Mouse (Mus musculus): ENCODE measurements around the gene Dpp9. TPM values are rescaled to one million over a fixed set of nuclear protein-coding genes. Genes with fewer than 3 reads are reported as not detected.

The Dpp9 gene
- total and polyA plus RNA-seq, 2 experiments = 10.7 to 55.4 TPM

GRCm38 (mm10) chr17:56219805-56220204, 1.1 kb upstream of the Dpp9 start:
- TF ChIP-seq POLR2A (IDR thresholded peaks at IDR 0.05; ENCODE audit: extremely low read depth, insufficient read depth, low read length) = no peak
- TF ChIP-seq CTCF (IDR thresholded peaks at IDR 0.05; ENCODE audit: low read depth, low read length) = no peak
- H3K4me1 ChIP-seq (ENCODE audit: control insufficient read depth, insufficient read depth, low read length) = peaks cover 22% of the 10 kb centered on the region
- peak overlapping the region; percentile 93 for H3K27ac ChIP-seq (replicated peaks; ENCODE audit: insufficient read depth, low read depth, low read length)
- H3K79me2 ChIP-seq (ENCODE audit: control insufficient read depth, insufficient read depth, low read length) = peaks cover 26% of the 10 kb centered on the region
- no peak overlapping the region for H3K9ac ChIP-seq (ENCODE audit: low read depth, low read length)
- 6% methylated on average over 3 of the region's 3 CpGs for WGBS
- H3K36me3 ChIP-seq (ENCODE audit: control insufficient read depth, insufficient read depth, low read length) = no peaks in the 10 kb centered on the region
- DNase-seq (ENCODE audit: extremely low read depth, low read depth, low spot score) = peak; percentile 91
- no peaks in the 10 kb centered on the region for H3K27me3 ChIP-seq (ENCODE audit: control insufficient read depth, insufficient read depth, low read length)
- H3K4me3 ChIP-seq (ENCODE audit: insufficient read depth, low read depth, low read length) = no peak overlapping the region

DNA sequence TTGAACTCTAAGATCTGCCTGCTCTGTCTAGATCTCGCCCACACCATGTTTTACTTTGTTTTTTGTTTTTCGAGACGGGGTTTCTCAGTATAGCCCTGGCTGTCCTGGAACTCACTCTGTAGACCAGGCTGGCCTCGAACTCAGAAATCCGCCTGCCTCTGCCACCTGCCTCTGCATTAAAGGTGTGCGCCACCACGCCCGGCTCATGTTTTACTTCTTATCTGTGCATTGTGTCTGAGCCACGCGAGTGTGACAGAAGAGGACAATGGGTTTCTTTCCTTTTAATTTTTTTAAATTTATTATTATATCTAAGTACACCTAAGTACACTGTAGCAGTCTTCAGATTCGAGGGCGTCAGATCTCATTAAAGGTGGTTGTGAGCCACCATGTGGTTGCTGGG, 546 bp upstream of the Dpp9 start:
- H3K27ac ChIP-seq (replicated peaks; ENCODE audit: insufficient read depth, low read depth, low read length) = peak overlapping the region; percentile 93
- H3K36me3 ChIP-seq (ENCODE audit: control insufficient read depth, insufficient read depth, low read length) = no peaks in the 10 kb centered on the region
- peak overlapping the region; percentile 63 for H3K9ac ChIP-seq (ENCODE audit: low read depth, low read length)
- DNase-seq (ENCODE audit: extremely low read depth, low read depth, low spot score) = no peak
- peaks cover 26% of the 10 kb centered on the region for H3K79me2 ChIP-seq (ENCODE audit: control insufficient read depth, insufficient read depth, low read length)
- TF ChIP-seq POLR2A (IDR thresholded peaks at IDR 0.05; ENCODE audit: extremely low read depth, insufficient read depth, low read length) (no peak), CTCF (IDR thresholded peaks at IDR 0.05; ENCODE audit: low read depth, low read length) (no peak)
- H3K4me3 ChIP-seq (ENCODE audit: insufficient read depth, low read depth, low read length) = peak overlapping the region; percentile 90
- H3K4me1 ChIP-seq (ENCODE audit: control insufficient read depth, insufficient read depth, low read length) = peaks cover 22% of the 10 kb centered on the region
- WGBS = 34% methylated on average over 12 of the region's 12 CpGs
- no peaks in the 10 kb centered on the region for H3K27me3 ChIP-seq (ENCODE audit: control insufficient read depth, insufficient read depth, low read length)

GRCm38 (mm10) chr17:56217670-56218069, 1.0 kb downstream of the Dpp9 start:
- Histone ChIP-seq H3K9ac (ENCODE audit: low read depth, low read length) (peak overlapping the region; percentile 93), H3K79me2 (ENCODE audit: control insufficient read depth, insufficient read depth, low read length) (peaks cover 26% of the 10 kb centered on the region), H3K27ac (replicated peaks; ENCODE audit: insufficient read depth, low read depth, low read length) (no peak overlapping the region), H3K4me1 (ENCODE audit: control insufficient read depth, insufficient read depth, low read length) (peaks cover 28% of the 10 kb centered on the region), H3K36me3 (ENCODE audit: control insufficient read depth, insufficient read depth, low read length) (no peaks in the 10 kb centered on the region), H3K27me3 (ENCODE audit: control insufficient read depth, insufficient read depth, low read length) (no peaks in the 10 kb centered on the region), H3K4me3 (ENCODE audit: insufficient read depth, low read depth, low read length) (peak overlapping the region; percentile 90; the same call in 1 of the 2 replicates)
- WGBS = 43% methylated on average over 13 of the region's 13 CpGs
- no peak for DNase-seq (ENCODE audit: extremely low read depth, low read depth, low spot score)
- TF ChIP-seq CTCF (IDR thresholded peaks at IDR 0.05; ENCODE audit: low read depth, low read length) (no peak), POLR2A (IDR thresholded peaks at IDR 0.05; ENCODE audit: extremely low read depth, insufficient read depth, low read length) (no peak)

DNA sequence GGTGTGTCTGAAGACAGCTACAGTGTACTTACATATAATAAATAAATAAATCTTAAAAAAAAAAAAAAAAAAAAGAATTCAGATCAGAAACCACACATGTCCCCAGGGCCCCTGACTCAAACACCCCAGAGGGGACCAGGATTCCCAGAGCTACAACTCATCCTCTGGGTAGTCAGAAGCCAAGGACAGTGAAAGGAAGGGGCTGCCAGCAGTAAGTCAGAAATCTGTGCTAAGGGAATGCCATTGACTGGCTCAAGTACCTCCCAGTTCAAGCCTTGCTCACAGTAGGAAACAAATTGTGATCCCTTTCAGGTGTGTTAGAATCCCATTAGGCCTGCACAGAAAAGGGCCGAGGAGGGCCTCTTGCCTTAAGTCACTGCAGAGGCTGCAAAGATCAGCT, 4.5 kb downstream of the Dpp9 start:
- 100% methylated on average over 1 of the region's 1 CpGs for WGBS
- Histone ChIP-seq H3K36me3 (ENCODE audit: control insufficient read depth, insufficient read depth, low read length) (0 out of 2 replicates have a peak, but pooled peaks cover 5% of the 10 kb centered on the region), H3K4me3 (ENCODE audit: insufficient read depth, low read depth, low read length) (no peak overlapping the region), H3K27ac (replicated peaks; ENCODE audit: insufficient read depth, low read depth, low read length) (no peak overlapping the region), H3K9ac (ENCODE audit: low read depth, low read length) (no peak overlapping the region), H3K4me1 (ENCODE audit: control insufficient read depth, insufficient read depth, low read length) (peaks cover 54% of the 10 kb centered on the region), H3K79me2 (ENCODE audit: control insufficient read depth, insufficient read depth, low read length) (peaks cover 26% of the 10 kb centered on the region), H3K27me3 (ENCODE audit: control insufficient read depth, insufficient read depth, low read length) (no peaks in the 10 kb centered on the region)
- TF ChIP-seq CTCF (IDR thresholded peaks at IDR 0.05; ENCODE audit: low read depth, low read length) (no peak), POLR2A (IDR thresholded peaks at IDR 0.05; ENCODE audit: extremely low read depth, insufficient read depth, low read length) (no peak)
- no peak for DNase-seq (ENCODE audit: extremely low read depth, low read depth, low spot score)

GRCm38 (mm10) chr17:56212676-56213075, 6.0 kb downstream of the Dpp9 start:
- DNase-seq (ENCODE audit: extremely low read depth, low read depth, low spot score) = peak; percentile 90

DNA sequence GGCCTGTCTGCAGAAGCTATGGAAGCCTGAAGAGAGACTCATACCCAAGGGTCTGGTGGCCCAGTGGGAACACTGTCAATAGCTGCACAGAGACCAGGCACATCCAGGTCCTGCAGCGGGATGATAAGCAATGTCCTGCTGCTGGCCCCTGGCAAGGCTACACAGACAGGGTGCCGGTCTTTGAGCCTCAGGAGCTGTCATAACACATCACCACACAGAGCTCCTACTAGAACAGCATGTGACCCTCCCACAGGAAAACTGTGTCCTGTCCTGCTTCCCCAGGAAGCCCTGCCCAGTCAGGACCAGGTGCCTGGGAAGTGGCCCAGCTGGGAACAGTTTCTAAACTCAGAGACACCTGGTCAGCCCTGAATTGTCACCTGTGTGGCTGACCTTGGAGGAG, 7.6 kb downstream of the Dpp9 start:
- TF ChIP-seq CTCF (IDR thresholded peaks at IDR 0.05; ENCODE audit: low read depth, low read length) (no peak), POLR2A (IDR thresholded peaks at IDR 0.05; ENCODE audit: extremely low read depth, insufficient read depth, low read length) (no peak)
- 13% methylated on average over 2 of the region's 2 CpGs for WGBS
- Histone ChIP-seq H3K36me3 (ENCODE audit: control insufficient read depth, insufficient read depth, low read length) (0 out of 2 replicates have a peak, but pooled peaks cover 5% of the 10 kb centered on the region), H3K4me3 (ENCODE audit: insufficient read depth, low read depth, low read length) (no peak overlapping the region), H3K27me3 (ENCODE audit: control insufficient read depth, insufficient read depth, low read length) (no peaks in the 10 kb centered on the region), H3K4me1 (ENCODE audit: control insufficient read depth, insufficient read depth, low read length) (peaks cover 63% of the 10 kb centered on the region), H3K27ac (replicated peaks; ENCODE audit: insufficient read depth, low read depth, low read length) (peak overlapping the region; percentile 63), H3K9ac (ENCODE audit: low read depth, low read length) (peak overlapping the region; percentile 3; the same call in 1 of the 2 replicates), H3K79me2 (ENCODE audit: control insufficient read depth, insufficient read depth, low read length) (peaks cover 4% of the 10 kb centered on the region; the same call in 1 of the 2 replicates)
- peak; percentile 91 for DNase-seq (ENCODE audit: extremely low read depth, low read depth, low spot score)

More at GRCm38 (mm10) chr17:56212676-56213075, 6.0 kb downstream of the Dpp9 start:
- H3K4me1 ChIP-seq (ENCODE audit: control insufficient read depth, insufficient read depth, low read length) = peaks cover 64% of the 10 kb centered on the region
- peak overlapping the region; percentile 21 for H3K9ac ChIP-seq (ENCODE audit: low read depth, low read length)
- peaks cover 18% of the 10 kb centered on the region for H3K79me2 ChIP-seq (ENCODE audit: control insufficient read depth, insufficient read depth, low read length)
- TF ChIP-seq POLR2A (IDR thresholded peaks at IDR 0.05; ENCODE audit: extremely low read depth, insufficient read depth, low read length) (no peak), CTCF (IDR thresholded peaks at IDR 0.05; ENCODE audit: low read depth, low read length) (peak; percentile 41; the same call in 1 of the 2 replicates)
- no peak overlapping the region for H3K4me3 ChIP-seq (ENCODE audit: insufficient read depth, low read depth, low read length)
- WGBS = 14% methylated on average over 6 of the region's 6 CpGs
- H3K27me3 ChIP-seq (ENCODE audit: control insufficient read depth, insufficient read depth, low read length) = no peaks in the 10 kb centered on the region
- H3K27ac ChIP-seq (replicated peaks; ENCODE audit: insufficient read depth, low read depth, low read length) = peak overlapping the region; percentile 75
- H3K36me3 ChIP-seq (ENCODE audit: control insufficient read depth, insufficient read depth, low read length) = 0 out of 2 replicates have a peak, but pooled peaks cover 5% of the 10 kb centered on the region

Data from liver, adult 2 months (tissue).